Mouse (Mus musculus): ENCODE measurements at regions not wholly inside any gene's neighbourhood (a gene's known extent, or its start where the extent isn't known, plus 50 kb on each side); places are given as distances from the start of the nearest gene placed in this dataset. TPM values are rescaled to one million over a fixed set of nuclear protein-coding genes. Genes with fewer than 3 reads are reported as not detected.
"Not testable (repeated sequence)": the region's sequence is repeated elsewhere in the genome, so short reads cannot be mapped to it uniquely, and the experiment has no call there.

GRCm38 (mm10) chr8:97232619-97233376 is 1344.5 kb upstream of the Got2 start:
- Histone ChIP-seq H3K4me1 (no peaks in the 10 kb centered on the region), H3K36me3 (replicated peaks) (no peaks in the 10 kb centered on the region), H3K4me3 (no peak overlapping the region), H3K9ac (no peak overlapping the region), H3K27me3 (replicated peaks) (no peaks in the 10 kb centered on the region), H3K4me2 (no peak overlapping the region), H3K27ac (no peak overlapping the region), H3K9me3 (no peaks in the 10 kb centered on the region)
- WGBS: 58% methylated on average over 2 of the region's 2 CpGs
- ATAC-seq (replicated peaks): no peak

DNA sequence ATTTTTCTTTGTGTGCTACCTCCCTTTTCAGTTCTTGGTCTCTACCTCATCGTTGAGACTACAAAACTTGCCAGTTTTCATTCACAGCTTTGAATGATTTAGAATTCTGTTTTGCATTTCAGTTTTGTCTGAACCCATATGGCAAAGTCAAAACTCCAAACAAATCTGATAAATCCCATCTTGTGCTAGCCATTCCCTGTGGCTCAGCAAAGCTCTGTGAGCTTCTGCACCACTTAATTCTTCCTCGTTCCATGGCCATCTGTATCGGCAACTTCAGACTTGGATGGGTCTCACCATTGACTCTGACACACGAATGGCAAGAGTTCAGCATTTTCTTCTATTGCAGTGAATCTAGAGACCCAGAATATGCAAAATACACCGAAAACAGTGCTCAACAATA is 1343.3 kb upstream of the Got2 start:
- Histone ChIP-seq H3K4me3 (no peak overlapping the region), H3K27me3 (replicated peaks) (no peaks in the 10 kb centered on the region), H3K9me3 (no peaks in the 10 kb centered on the region), H3K9ac (no peak overlapping the region), H3K4me1 (no peaks in the 10 kb centered on the region), H3K27ac (no peak overlapping the region), H3K4me2 (no peak overlapping the region), H3K36me3 (replicated peaks) (no peaks in the 10 kb centered on the region)
- WGBS: 88% methylated on average over 5 of the region's 5 CpGs
- ATAC-seq (replicated peaks): no peak

GRCm38 (mm10) chr8:97191806-97192205 is 1303.5 kb upstream of the Got2 start:
- Histone ChIP-seq H3K4me3 (no peak overlapping the region), H3K9me3 (no peaks in the 10 kb centered on the region), H3K4me2 (no peak overlapping the region), H3K36me3 (replicated peaks) (no peaks in the 10 kb centered on the region), H3K27me3 (replicated peaks) (no peaks in the 10 kb centered on the region), H3K4me1 (no peaks in the 10 kb centered on the region), H3K27ac (no peak overlapping the region), H3K9ac (no peak overlapping the region)
- no peak for ATAC-seq (replicated peaks)
- WGBS: 84% methylated on average over 1 of the region's 1 CpGs

- H3K4me1 ChIP-seq; H3K36me3 ChIP-seq (replicated peaks); H3K27me3 ChIP-seq (replicated peaks); H3K9me3 ChIP-seq; H3K4me3 ChIP-seq; H3K9ac ChIP-seq; H3K4me2 ChIP-seq; ATAC-seq (replicated peaks); H3K27ac ChIP-seq: not testable (repeated sequence)
- WGBS: 89% methylated on average over 13 of the region's 13 CpGs
Measured at GRCm38 (mm10) chr8:97183831-97184230, 1295.5 kb upstream of the Got2 start.

DNA sequence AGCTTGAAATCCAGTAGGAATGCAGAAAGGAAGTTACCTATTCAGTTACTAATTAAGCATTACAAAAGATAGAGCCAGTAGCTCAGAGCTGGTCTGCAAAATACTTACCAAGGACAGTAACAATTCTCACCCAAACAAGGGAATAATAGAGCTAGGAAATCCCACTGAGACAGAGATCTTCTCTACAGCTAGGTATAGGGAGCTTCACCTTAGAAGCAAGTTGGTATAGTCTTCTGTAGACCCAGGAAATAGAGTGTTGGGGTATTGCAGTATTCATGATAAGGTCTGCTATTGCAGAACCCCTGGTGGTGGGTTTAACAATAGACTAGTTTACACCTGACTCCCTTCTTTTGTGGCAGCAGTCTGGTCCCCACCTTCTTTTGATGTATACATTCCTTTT is 1294.1 kb upstream of the Got2 start:
- not testable (repeated sequence) for ATAC-seq (replicated peaks); H3K4me1 ChIP-seq; H3K36me3 ChIP-seq (replicated peaks); H3K9me3 ChIP-seq; H3K27me3 ChIP-seq (replicated peaks); H3K9ac ChIP-seq; H3K27ac ChIP-seq; H3K4me2 ChIP-seq; H3K4me3 ChIP-seq

Small RNA genes in the stretch of these regions (microRNA-seq; reads per million reads assigned to microRNA genes)
- gene Gm26399: not detected

All from midbrain, embryonic 15.5 days (tissue).